Mouse (Mus musculus) activated CD4-positive, CD25-positive, alpha-beta regulatory T cell, adult 4 months (primary cell): ENCODE data around the gene Pinlyp. TPM values are rescaled to one million over a fixed set of nuclear protein-coding genes. Genes with fewer than 3 reads are reported as not detected.
A peak's percentile ranks its signal among the peaks of the same experiment; 100 is the strongest.

Experiments
- ATAC-seq: one replicate; pipeline ENCODE4 v1.8.0; 2017
- polyA plus RNA-seq, 2 experiments: library from polyadenylated mRNA; unstranded; fragments of 100-300 nt; shearing (Covaris generic); gene quantifications; one replicate each; pipeline ENCODE4 v1.2.1; 2017

The Pinlyp gene
- not detected for polyA plus RNA-seq

DNA sequence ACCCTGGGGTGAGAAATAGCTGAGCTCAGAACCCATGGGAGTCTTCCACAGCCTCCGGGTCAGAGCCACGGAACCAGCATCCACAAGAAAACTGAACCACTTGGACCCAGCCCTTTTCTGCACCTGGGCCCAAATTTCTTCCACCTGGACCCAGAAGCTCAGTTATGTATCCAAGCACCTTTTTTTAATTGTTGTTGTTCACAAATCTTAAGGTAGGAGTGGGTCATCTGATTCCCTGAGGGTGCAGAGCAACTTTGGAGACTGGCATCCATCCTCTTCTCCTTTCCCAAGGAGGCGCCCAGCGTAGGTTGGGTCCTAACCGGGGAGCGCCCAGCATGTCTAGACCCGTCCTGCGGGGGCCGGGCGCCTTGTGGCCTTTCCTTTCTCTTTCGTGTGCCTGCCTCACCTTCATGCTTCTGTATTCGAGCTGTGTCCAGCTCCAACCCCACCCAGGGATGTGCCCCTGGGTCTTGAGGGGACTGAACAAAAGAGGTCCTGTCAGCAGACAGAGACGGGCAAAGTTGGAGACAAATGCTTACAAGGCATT is at the start of gene Pinlyp, which contains the start of gene Xrcc1:
TSS of gene Pinlyp (minus strand) at position 51 of the 547 bp plus-strand sequence.
TSS of gene Xrcc1 (plus strand) at position 222 of the 547 bp plus-strand sequence.
- ATAC-seq, result no peak

DNA sequence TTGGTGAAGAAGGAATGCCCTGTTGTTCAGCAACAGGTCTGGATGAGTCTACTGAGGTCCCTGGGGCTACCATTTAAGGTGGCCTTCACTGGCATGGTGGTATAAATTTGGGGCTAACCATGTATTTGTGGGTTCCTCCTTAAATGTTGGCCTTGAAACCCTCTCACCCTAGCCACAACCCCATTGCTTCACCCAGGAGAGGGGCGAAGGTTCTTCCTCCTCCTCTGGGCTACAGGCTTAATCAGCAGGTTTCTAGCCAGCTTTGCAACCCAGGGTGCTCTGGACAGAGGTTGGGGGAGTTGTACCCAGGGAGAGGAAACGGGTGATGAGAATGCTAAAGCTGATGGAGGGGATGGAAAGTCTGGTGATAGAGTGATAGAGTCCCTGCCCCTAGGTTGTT is 49.5 kb upstream of the Pinlyp start:
- ATAC-seq, result no peak

DNA sequence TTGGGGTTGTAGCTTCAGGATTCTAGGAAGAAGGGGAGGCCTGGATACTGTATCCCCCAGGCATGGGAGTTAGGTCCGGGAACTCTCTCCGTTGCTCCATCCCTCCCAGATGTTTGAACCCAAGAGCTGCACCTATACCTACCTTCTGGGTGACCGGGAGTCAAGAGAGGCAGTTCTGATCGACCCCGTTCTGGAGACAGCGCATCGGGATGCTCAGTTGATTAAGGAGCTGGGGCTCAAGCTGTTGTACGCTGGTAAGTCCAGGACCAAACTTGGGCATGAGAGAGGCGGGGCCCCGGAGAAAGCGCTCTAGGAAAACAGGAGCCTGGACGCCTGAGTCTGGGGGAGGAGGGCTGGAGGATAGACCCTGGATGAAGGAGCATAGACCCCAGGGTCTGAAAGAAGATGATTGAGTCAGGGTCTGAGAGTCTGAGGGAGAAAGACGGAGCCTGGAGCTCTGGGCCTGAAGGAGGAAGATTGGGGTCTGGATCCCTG is 48.4 kb upstream of the Pinlyp start:
- ATAC-seq, result no peak

DNA sequence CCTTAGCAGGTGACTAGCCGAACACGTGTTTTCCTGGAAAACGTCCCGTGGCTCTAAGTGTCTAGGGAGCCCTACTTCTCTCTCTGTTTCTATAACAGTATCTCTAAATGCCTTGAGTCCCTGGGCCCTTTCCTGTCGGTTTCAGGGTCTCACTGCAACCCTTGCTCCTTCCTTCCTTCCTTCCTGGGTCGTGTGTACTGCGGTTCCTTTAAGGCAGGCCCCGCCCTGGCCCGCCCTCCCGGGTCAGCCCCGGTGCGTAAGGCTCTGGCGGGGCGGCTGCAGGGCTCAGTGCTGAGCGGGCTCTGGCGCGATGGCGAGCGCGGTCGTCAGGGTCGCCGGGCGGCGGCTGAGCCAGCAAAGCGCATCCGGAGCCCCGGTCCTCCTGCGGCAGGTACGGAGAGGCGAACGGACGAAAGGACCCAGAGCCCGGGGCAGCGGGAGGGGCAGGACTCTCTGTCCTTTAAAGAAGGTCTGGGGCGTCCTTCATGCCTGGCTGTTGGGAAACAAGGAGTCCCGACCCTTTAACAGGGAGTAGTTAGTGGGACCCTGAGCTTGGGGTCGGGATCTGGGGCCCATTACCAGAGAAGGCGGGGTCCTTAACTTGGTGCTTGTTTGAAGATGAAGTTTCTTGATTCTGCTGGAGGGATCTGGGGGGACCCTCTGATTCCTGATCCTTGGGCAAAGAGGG is 47.8 kb upstream of the Pinlyp start:
- ATAC-seq, result peak; percentile 94

DNA sequence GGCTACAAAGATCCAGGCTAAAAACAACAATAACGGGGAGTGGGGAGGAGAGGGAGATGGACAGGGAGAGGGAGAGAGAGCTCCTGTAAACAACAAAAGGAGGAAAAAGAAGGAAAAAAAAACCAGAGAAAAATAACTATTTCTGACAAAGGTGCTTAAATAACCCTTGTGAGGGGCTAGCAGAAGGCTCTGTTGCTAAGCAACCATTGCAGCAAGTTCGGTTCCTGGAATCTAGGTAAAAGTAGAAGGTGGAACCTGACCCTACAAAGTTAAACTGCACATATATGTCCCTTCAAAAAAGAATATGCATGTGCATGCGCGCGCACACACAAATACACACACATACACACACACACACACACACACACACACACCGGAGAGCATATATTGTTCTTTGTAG is 46.9 kb upstream of the Pinlyp start:
- ATAC-seq, result no peak

DNA sequence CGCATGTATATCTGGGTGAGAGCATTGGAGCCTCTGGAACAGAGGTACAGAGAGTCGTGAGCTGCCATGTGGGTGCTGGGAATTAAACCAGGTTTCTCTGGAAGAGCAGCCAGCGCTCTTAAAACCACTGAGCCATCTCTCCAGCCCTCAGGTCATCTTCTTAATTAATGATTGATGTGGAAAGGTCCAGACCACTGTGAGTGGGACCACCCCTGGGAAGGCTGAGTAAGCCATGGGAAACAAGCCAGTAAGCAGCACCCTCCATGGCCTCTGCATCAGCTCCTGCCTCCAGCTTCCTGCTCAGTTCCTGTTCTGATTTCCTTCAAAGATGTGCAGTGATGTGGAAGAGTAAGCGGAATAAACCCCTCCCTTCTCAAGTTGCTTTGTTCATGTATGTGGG is 46.2 kb upstream of the Pinlyp start:
- no peak for ATAC-seq

DNA sequence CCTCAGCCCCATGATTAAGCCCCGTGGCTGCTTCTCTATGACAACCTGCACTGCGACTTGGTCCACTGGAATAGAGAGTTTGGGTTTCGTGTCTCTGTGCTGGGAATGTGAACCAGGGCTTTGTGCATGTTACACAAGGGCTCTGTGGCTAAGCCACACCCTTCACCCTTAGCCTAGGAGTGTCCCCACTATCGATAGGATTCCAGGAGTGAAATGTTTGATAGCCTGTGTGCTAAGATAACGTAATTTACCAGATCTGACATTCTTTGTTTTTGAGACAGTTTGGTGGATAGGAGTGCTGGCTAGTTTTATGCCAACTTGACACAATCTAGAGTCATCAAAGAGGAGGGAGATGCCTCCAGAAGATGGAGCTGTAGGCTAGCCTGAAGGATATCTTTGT is 45.8 kb upstream of the Pinlyp start:
- no peak for ATAC-seq

DNA sequence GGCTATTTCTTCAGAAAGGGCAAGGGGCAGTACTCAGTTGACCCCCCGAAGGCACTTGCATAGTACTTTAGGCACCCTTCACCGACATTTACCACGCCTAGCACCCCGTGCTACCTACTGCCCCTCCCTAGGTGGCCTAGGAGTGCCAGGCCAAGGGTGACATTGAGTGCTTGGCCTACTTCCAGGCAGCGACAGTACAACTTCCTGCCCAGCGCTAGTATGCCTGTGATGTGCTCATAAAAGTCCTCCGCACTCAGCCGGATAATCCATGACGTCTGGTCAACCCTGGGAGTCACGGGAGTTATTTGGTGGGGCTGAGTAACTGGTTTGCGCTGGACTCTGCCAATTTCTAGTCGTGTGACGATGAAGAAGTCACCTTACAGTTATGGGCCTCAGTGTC is 42.4 kb upstream of the Pinlyp start:
- ATAC-seq, result no peak

DNA sequence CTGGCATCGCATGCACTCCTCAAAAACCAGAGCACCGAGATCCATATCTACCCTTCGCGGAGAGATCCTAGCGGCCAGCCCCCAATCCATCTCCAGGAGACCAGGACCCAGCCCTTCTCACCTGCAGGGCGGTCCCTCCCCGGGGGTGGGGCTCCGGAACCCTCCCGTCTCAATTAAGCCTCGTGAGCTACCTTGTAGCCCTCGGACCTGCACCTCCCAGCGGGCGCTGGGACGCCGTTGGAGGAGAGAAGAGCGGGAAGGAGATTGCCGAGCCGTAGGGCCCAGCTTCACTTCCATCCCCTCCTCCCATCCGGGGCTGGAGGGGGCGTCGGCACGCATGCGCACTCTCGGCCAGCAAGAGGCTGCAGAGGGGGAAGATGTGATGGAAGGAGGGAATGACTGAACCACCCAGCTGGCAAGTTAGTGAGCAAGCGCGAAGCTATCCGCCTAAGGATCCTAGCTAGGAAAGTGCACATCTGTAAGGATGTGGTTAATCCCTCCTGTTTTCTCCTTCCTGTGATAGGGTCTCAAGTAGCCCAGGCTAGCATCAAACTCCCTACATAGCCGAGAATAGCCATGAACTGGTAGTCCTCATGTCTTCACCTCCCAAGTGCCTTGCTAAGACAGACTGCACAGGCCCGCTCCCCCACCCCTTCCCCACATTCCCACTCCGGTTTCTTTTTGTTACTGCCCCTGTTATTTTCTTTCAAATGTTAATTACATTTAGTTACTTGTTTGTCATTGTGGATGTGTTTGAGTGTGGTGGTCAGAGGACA is 41.6 kb upstream of the Pinlyp start, which contains the start of the genes Ethe1 and Zfp575:
TSS of gene Ethe1 (plus strand) at position 214 of the 776 bp plus-strand sequence.
TSS of gene Zfp575 (minus strand) at position 312 of the 776 bp plus-strand sequence.
- no peak for ATAC-seq

DNA sequence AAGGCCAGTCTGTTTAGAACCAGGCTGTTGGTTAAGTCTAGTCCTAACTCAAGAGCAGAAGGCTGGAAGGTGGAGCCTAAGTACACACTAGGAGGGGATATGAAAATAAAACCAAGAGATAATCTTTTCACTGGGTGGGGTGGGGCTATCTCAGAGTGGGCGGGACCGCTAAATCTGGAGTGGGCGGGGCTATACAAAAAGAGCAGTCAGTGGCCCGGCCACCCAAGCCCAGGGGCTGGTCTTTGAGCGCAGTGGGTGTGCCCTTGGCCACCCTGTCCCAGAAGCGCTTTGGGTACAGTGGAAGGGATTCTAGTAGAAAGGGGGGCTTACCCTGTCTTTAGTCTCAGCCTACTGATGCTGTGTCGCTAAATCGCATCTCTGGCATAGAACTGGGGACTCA is 40.9 kb upstream of the Pinlyp start:
- no peak for ATAC-seq

DNA sequence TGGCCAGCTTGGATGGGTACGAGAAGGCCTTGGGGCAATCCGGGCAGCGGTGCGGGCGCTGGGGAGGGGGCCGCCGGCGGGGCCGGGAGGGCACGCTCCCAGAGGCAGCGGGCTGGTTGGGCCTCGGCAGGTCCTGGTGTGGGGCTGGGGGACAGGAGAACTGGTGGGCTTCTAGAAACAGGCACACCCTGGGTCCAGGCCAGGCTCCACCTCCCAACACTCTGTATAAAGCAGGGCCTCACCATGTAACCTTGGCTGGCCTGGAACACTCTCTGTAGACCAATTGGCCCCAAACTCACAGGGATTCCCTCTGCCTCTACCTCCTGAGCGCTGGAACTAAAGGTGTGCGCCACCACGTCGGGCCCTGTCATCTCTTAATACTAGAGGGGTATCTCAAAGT is 40.1 kb upstream of the Pinlyp start:
- ATAC-seq, result no peak

DNA sequence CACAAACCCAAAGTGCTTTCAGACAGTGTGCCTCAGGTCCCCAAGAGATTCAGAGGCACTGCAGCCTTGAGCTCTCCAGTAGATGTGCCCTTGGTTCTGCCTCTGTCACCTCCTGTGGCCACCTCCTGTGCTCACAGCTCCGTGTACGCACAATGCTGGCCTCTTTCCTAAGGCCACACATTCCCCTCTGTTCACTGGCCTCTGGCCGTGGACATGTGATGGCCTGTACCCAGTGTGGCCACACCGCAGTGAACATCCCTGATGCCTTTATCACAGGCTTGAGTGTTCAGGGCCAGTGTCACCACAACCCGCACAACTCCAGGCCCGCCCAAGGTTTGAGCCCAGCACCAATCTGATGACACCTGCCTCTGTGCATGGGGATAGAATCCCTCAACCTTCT is 39.0 kb upstream of the Pinlyp start:
- no peak for ATAC-seq

DNA sequence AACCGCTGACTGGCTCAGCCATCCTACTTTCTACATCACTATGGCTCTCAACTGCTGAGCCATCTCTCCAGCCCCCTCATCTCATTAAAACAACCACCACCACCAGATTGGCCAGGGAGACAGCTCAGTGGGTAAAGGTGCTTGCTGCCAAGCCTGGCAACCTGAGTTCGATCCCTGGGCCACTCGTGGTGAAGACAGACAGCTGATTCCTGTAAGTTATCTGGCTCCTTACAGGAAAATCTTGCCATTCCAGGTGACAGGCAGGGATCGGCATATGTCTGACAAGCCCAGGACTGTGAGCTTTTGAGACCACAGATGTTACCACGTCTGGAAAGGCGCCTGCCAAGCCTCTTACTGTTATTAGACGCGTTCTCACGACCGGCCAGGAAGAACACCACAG is 31.9 kb upstream of the Pinlyp start:
- ATAC-seq, result no peak

DNA sequence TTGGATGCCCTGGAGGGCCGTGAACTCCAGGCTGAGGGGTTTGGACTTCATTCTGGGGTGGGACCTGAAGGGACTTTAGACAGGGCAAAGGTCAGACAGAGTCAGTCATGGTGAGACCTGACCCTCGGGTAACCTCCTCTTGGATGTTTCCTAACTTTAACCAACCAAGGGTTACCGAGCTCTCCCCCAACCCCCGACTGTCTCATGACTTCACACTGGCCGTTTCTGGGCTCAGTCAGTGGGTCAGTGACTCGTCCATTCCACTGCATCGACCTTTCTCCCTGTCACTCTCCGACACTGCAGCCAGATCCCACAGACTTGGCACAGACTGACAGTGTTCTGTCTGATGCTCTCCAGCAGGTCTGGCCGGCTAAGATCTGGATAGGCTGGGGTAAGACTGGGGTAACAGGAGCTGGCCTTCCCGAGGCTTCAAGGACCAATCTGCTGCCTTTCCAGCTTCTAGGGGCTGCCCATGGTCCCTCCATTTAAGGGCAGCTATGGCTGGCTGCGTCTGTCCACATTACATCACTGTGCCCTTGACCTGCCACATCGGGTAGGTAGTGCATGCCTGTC is 28.4 kb upstream of the Pinlyp start:
- no peak for ATAC-seq

DNA sequence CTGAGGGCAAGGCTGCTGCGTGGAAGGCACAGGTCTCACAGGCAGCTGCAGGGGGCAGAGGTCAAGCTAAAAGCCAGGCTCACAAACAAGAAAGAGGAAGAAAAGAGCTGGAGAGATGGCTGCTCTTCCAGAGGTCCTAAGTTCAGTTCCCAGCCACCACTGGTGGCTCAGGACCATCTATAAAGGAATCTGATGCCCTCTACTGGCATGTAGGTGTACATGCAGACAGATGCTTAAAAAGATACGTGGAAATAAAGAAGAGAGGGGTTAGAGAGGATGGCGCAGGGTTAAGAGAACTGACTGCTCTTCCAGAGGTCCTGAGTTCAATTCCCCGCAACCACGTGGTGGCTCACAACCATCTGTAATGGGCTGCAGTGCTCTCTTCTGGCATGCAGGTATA is 26.5 kb upstream of the Pinlyp start:
- no peak for ATAC-seq

DNA sequence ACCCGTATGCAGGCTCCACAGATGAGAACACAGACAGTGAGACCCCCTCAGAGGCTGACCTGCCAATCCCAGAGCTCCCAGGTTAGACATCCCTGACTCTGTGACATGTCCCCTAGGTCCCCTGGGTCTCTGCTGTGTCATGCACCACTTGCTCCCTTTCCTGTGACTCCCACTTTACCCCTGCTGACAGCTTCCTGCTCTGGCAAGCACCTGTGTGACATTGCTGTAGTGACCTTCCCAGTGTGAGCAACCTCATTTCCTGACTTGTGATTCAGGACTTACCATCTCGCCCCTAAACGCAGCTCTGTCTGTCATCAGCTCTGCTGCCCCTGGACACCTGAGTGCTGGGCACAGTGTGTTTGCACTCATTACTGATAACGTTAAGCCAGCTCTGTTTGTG is 25.2 kb upstream of the Pinlyp start:
- no peak for ATAC-seq

DNA sequence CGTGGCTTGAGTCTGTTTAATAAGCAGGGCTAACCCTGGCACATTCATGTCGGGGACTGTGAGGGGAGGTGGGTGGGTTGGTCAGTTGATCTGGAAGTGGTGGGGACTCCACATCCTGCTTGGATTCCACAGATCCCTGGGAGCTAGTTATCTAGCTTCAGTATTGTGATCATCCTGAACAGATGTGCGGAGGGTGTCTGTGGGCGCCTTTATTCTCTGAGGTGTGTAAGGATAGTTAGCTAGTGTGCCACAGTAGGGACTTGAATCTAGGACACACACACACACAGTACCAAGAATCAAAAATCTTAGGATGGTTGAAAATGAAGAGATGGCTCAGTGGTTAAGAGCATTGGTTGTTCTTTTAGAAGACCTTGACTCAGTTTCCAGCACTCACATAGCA is 22.6 kb upstream of the Pinlyp start:
- no peak for ATAC-seq

DNA sequence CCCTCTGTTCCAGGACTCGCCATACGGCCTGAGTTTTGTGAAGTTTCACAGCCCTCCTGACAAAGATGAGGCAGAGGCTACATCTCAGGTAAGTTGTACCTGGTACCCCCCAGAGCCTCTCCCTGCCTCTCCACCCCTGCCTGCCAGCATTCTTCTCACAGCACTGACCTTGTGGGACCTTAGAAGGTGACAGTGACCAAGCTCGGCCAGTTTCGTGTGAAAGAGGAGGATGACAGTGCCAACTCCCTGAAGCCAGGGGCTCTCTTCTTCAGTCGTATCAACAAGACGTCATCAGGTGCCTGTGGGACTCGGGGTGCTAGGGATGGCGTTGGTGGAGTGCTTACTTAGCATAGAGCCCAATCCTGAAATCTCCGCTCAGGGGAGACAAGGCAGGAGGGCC is 20.3 kb upstream of the Pinlyp start:
- no peak for ATAC-seq

DNA sequence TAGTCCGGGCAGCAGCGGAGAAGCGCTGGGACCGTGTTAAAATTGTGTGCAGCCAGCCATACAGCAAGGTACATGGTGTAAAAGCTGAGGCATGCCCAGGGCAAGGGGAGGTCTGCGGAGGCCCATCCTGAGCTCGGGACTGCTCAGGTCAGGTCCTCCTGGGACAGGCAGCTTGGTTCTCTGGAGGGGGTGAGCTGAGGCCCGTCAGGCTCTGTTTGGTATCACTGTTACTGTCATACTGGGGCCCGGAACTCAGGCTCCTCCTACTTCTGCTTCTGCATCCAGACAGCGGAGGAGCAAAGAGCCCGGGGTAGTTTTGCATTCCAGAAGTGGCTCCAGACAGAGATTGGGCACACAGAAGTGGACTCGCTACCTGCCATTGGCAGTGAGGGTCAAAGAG is 19.7 kb upstream of the Pinlyp start:
- no peak for ATAC-seq

DNA sequence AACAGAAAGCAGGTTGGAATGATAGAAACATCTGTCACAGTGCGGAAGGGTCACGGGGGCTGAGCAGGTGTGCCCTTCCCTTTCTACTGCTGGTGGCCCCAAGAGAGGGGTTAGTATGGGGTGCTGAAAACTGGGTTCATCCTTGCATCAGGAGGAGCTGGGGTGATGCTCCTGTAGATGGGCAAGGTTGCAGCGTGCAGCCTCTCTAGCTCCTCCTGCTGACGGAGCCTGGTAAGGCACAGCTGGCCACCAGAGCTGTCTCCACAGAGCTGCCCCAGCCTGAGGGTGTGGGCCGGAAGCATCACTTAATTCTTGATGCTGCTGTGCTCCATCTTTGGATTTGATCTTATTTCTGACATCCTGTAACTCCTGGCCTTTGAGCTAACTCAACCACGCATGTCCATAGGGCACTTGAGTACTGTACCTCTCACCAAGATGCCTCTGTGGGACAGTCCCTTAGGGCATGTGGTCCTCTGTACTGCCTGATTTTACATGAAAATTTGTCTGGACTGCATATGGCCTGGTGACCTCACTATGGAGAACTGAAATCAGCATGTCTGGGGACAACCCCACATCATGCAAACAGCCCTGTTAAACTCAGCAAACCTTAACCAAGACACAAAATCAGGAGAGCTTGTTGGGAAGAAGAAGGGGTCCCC is 18.8 kb upstream of the Pinlyp start:
- ATAC-seq, result peak; percentile 85

DNA sequence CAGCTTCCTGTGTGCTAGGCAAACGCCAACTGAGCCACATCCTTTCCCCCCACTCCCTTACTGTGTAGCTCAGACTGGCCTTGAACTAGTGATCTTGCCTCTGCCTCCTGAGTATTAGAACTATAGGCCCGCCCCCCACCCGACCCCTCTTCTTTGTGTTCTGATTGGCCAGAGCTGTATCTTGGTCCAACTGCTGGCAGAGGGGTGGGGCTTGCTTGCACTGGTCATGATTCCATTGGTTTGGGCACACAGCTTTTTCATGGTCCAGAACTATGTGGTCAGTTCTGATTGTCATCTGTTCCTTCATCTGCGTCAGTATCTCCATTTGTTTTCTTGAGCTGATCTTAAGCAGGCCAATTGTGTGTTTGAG is 17.9 kb upstream of the Pinlyp start:
- no peak for ATAC-seq

DNA sequence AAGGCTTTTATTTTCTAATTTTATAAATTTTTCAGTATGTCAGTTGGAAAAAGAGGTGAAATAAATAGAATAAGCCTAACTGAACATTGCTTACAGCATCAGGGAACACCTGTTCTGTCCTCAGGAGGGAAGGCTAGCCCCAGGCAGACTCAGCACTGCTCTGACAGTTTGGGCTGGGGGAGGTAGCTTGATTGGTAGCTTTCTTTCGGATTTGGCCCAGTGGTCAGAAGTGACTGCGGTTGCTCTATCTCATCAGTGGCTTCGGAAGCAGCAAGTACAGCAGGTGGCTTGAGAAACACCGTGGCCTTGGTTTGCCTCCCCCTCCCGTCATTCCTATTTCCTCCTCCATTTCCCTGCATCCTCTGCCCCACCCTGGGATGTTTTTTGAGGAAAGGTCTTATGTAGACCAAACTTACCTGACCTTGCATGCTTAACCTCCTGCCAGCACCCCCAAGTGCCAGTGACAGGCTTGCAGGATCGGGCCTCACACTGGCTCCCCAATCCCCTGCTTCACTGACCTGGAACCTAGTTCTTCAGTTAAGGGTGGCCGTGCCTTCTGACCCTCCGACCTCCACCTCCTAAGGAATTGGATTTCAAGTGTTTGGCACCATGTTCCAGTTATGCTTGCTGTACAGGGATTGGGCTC is 17.4 kb upstream of the Pinlyp start:
- no peak for ATAC-seq
